Mouse (Mus musculus) adrenal gland, adult (tissue): Measurements from ENCODE around the gene Ifit3b.
"Not testable (repeated sequence)": the region's sequence is repeated elsewhere in the genome, so short reads cannot be mapped to it uniquely, and the experiment has no call there.

Source experiments
- DNase-seq, 2 experiments: peaks; one replicate each; pipeline ENCODE4 v3.0.0; 2022 to 2023; ENCODE audit warnings: low spot score in 1 of 2; ENCODE audit not compliant: inconsistent age in 2 of 2

Gene Ifit3b

DNA sequence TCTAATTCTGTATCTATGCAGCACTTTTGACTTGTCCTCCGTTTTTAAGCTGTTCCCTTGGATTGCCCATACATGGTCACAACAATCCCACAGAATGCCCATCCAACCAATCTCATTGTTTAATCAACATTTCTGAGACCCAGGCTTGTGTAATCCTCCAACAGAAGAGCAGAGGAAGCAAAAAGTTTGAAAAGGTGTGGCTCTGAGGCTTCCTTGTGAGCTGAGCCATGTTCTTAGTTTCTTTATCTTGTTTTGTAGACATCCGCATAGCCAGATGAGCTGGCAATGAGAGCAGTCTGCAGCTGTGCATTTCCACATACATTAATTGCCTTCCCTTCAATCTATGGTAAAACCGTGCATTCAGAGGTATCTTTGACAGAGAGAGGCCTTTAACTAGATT is 2.3 kb upstream of the Ifit3b start:
- DNase-seq, result no peak

GRCm38 (mm10) chr19:34610118-34610517 is 2.3 kb downstream of the Ifit3b start:
- DNase-seq, result not testable (repeated sequence)

- DNase-seq, result not testable (repeated sequence)
These were observed 4.7 kb downstream of the Ifit3b start for GRCm38 (mm10) chr19:34612243-34613001.

DNA sequence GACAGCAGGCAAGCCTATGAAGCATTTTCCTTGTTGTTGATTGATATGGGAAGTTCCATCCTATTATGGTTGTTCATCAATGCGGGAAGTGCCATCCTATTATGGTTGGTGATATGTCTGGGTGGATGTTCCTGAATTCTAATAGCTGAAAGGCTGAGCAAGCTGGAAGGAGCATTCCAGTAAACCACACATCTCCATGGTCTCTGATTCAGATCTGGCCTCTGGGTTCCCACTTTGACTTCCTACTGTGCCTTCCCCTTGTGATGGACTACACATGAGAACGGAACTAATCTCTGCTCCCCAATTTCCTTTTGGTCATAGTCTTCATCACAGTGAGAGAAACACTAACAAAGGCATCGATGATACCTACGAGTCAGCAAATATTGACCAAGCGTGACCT is 13.1 kb downstream of the Ifit3b start:
- no peak for DNase-seq

DNA sequence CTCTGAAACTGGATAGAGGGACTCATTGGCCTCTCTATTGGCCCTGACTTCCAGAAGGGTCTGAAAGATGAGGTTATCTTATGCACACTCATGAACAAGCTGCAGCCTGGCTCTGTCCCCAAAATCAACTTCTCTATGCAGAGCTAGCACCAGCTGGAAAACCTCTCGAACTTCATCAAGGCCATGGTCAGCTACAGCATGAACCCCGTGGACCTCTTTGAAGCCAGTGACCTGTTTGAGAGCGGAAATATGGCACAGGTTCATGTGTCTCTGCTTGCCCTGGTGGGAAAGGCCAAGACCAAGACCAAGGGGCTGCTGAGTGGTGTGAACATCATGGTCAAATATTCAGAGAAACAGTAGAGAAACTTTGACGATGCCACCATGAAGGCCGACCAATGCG is 16.0 kb downstream of the Ifit3b start:
- no peak for DNase-seq

- DNase-seq, result no peak
These were observed 16.9 kb downstream of the Ifit3b start for GRCm38 (mm10) chr19:34624663-34625062.

DNA sequence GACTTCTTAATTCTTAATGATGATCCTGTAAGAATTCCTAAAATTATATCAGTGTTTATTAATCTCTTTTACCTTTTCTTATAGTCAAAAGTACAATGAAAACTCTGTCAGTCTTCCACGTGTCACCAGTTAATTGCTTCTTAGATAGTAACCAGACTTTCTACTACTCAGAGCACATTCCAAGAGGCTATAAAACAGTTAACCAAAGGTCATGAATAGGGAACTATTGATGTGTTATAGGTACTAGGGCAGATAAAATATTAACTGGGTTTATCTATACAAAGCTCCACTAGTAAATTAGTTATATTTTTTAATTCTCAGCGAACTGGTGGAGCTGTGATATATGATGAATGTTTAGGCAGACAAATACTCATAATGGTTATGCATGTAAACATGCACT is 19.7 kb downstream of the Ifit3b start:
- DNase-seq, result no peak

DNA sequence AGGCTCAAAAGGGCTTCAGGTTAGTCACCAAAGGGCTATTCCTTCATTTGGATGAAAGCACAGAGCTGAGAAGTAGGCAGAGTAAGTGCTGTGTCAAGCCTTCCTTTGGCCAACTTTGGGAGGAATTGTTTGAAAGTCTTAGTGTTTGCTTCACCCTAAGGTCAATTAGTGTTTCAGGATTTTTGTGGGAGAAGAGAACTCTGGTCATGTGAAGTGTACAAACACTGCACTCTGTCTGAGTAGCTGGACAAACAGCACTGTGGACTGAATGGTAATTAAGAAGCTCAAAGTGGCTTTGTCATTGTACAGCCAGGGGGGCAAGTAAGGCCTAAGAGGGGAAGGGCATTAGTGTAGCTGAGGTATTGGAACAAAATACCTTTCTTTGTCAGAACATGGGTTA is 23.7 kb downstream of the Ifit3b start:
- DNase-seq, result no peak

DNA sequence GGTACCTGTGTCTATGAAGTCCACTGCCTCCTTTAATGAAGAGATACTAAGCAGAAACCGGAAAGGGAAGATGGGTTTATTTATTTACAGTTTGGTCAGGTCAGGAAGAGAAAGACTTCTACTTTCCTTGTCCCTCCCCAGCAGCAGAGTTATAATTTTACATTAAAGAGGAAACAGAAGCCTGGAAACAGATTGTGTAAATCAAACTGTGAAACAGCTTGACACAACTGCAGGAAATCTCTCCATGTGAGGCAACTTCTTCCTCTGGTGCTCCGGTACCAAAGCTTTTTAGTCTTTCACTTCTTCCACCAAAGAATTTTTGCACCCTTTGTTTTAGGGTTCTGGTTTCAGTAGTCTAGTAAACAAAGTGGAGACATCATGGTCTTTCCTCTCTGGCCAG is 25.7 kb downstream of the Ifit3b start:
- DNase-seq, result no peak

DNA sequence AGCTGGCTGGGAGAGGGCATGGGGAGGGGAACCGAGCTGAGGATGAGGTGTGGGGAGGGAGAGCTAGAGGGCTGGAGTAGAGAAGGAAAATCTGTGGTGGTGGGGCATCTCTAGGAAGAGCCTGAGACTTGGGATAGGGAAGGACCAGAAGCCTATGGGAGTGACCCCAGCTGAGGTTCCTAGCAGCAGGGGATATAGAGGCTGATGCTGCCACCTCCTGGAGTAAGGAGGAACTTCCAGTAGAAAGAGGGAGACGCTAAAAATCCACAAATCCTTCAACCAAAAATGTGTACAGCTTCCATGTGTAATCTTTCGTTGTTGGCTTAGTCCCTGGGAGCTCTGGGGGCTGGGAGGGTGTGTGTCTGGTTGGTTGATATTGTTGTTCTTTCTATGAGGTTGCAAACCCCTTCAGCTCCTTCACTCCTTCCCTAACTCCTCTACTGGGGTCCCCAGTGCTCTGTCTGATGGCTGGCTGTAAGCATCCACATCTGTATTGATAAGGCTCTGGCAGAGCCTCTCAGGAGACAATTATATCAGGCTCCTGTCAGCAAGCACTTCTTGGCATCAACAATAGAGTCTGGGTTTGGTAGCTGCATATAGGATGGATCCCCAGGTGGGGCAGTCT is 29.3 kb downstream of the Ifit3b start:
- peak; percentile 61 to 89 for DNase-seq

- DNase-seq, result peak; percentile 17 to 72
These were observed 32.9 kb downstream of the Ifit3b start, which contains the start of the genes Ifit1bl2 and Ifit1 for GRCm38 (mm10) chr19:34640623-34641022. Gene Ifit1bl2 (minus strand): TSS chr19:34640743. Gene Ifit1 (plus strand): TSS chr19:34640871.

DNA sequence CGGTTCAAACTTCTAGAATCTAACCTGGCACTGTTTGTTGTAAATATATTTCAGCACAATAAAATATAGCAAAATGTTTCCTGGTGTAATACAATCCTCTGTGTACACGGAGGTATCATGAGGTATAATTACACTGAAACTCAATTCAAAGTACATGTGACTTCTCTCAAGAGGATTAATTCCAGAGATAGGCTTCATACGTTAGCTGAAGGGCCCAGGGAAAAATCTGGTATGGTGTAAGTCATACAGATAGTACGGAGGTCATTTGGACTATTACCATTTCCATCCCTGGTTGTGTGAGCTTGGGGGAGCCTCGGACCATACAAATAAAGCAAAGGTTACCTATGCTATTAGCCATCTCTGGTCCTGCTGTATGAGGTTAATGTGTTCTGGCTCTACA is 34.8 kb downstream of the Ifit3b start:
- DNase-seq, result no peak

DNA sequence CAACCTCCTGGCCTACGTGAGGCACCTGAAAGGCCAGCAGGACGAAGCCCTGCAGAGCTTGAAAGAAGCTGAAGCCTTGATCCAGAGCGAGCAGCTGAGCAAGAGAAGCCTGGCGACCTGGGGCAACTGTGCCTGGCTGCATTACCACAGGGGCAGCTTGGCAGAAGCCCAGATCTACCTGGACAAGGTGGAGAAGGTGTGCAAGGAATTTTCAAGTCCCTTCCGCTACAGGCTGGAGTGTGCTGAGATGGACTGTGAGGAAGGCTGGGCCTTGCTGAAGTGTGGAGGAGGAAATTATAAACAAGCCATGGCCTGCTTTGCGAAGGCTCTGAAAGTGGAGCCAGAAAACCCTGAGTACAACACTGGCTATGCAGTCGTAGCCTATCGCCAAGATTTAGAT is 39.9 kb downstream of the Ifit3b start:
- not testable (repeated sequence) for DNase-seq

- no peak for DNase-seq
These were observed 42.5 kb downstream of the Ifit3b start for GRCm38 (mm10) chr19:34650276-34650675.

- no peak for DNase-seq
These were observed 43.2 kb downstream of the Ifit3b start for GRCm38 (mm10) chr19:34650997-34651396.

GRCm38 (mm10) chr19:34655227-34655805 is 47.5 kb downstream of the Ifit3b start:
- no peak for DNase-seq

GRCm38 (mm10) chr19:34656511-34657298 is 48.9 kb downstream of the Ifit3b start:
- no peak for DNase-seq

GRCm38 (mm10) chr19:34662067-34662507 is 54.3 kb downstream of the Ifit3b start:
- DNase-seq, result peak; percentile 78 to 89

DNA sequence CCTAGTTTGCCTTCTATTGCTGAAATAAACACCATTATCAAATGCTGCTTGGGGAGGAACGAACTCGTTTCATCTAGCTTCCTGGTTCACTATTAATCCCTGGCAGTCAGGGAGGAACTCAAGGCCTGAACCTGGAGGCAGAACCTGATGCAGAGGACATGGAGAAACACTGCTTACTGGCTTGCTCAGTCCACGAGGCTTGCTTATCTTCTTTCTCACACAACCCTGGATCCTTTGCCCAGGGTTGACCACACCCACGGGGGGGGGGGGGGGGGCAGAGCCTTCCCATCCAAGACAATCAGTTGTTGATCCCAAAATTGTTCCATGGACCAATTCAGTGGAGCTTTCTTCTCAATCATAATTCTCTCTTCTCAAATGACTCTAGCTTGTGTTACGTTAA is 55.0 kb downstream of the Ifit3b start:
- no peak for DNase-seq
